Mouse (Mus musculus): ENCODE results near the gene Gmeb2.

Gene Gmeb2

GRCm38 (mm10) chr2:181290937-181291336 is 3.1 kb upstream of the Gmeb2 start:
- Histone ChIP-seq H3K27me3 (ENCODE audit: control insufficient read depth, insufficient read depth, low read length, poor library complexity, severe bottlenecking) (no peaks in the 10 kb centered on the region), H3K36me3 (ENCODE audit: control insufficient read depth, insufficient read depth, low read length, poor library complexity, severe bottlenecking) (no peaks in the 10 kb centered on the region)
- no peak for DNase-seq (ENCODE audit: low read depth, low spot score)

- Histone ChIP-seq H3K36me3 (ENCODE audit: control insufficient read depth, insufficient read depth, low read length, poor library complexity, severe bottlenecking) (no peaks in the 10 kb centered on the region), H3K27me3 (ENCODE audit: control insufficient read depth, insufficient read depth, low read length, poor library complexity, severe bottlenecking) (no peaks in the 10 kb centered on the region)
- no peak for DNase-seq (ENCODE audit: low read depth, low spot score)
These were observed 856 bp upstream of the Gmeb2 start for GRCm38 (mm10) chr2:181288691-181289090.

- DNase-seq (ENCODE audit: low read depth, low spot score), result peak; percentile 80
- no peaks in the 10 kb centered on the region for H3K27me3 ChIP-seq (ENCODE audit: control insufficient read depth, insufficient read depth, low read length, poor library complexity, severe bottlenecking)
- no peaks in the 10 kb centered on the region for H3K36me3 ChIP-seq (ENCODE audit: control insufficient read depth, insufficient read depth, low read length, poor library complexity, severe bottlenecking)
These were observed 387 bp downstream of the Gmeb2 start for GRCm38 (mm10) chr2:181287338-181287957.

- H3K27me3 ChIP-seq (ENCODE audit: control insufficient read depth, insufficient read depth, low read length, poor library complexity, severe bottlenecking), result no peaks in the 10 kb centered on the region
- no peak for DNase-seq (ENCODE audit: low read depth, low spot score)
- H3K36me3 ChIP-seq (ENCODE audit: control insufficient read depth, insufficient read depth, low read length, poor library complexity, severe bottlenecking), result no peaks in the 10 kb centered on the region
These were observed 1.1 kb downstream of the Gmeb2 start for GRCm38 (mm10) chr2:181286629-181287337.

- no peak for DNase-seq (ENCODE audit: low read depth, low spot score)
- no peaks in the 10 kb centered on the region for H3K27me3 ChIP-seq (ENCODE audit: control insufficient read depth, insufficient read depth, low read length, poor library complexity, severe bottlenecking)
- H3K36me3 ChIP-seq (ENCODE audit: control insufficient read depth, insufficient read depth, low read length, poor library complexity, severe bottlenecking), result peaks cover 5% of the 10 kb centered on the region; the same call in 1 of the 2 replicates
These were observed 7.9 kb downstream of the Gmeb2 start for GRCm38 (mm10) chr2:181279968-181280367.

- no peak for DNase-seq (ENCODE audit: low read depth, low spot score)
- no peaks in the 10 kb centered on the region for H3K27me3 ChIP-seq (ENCODE audit: control insufficient read depth, insufficient read depth, low read length, poor library complexity, severe bottlenecking)
- H3K36me3 ChIP-seq (ENCODE audit: control insufficient read depth, insufficient read depth, low read length, poor library complexity, severe bottlenecking), result peaks cover 11% of the 10 kb centered on the region; the same call in 1 of the 2 replicates
These were observed 10.0 kb downstream of the Gmeb2 start for GRCm38 (mm10) chr2:181277866-181278265.

GRCm38 (mm10) chr2:181276766-181277165 is 11.1 kb downstream of the Gmeb2 start:
- Histone ChIP-seq H3K27me3 (ENCODE audit: control insufficient read depth, insufficient read depth, low read length, poor library complexity, severe bottlenecking) (no peaks in the 10 kb centered on the region), H3K36me3 (ENCODE audit: control insufficient read depth, insufficient read depth, low read length, poor library complexity, severe bottlenecking) (peaks cover 13% of the 10 kb centered on the region)

GRCm38 (mm10) chr2:181274639-181275038 is 13.2 kb downstream of the Gmeb2 start:
- Histone ChIP-seq H3K36me3 (ENCODE audit: control insufficient read depth, insufficient read depth, low read length, poor library complexity, severe bottlenecking) (peaks cover 11% of the 10 kb centered on the region), H3K27me3 (ENCODE audit: control insufficient read depth, insufficient read depth, low read length, poor library complexity, severe bottlenecking) (no peaks in the 10 kb centered on the region)
- DNase-seq (ENCODE audit: low read depth, low spot score), result no peak

More at GRCm38 (mm10) chr2:181276766-181277165, 11.1 kb downstream of the Gmeb2 start:
- DNase-seq (ENCODE audit: low read depth, low spot score), result no peak

GRCm38 (mm10) chr2:181273829-181274228 is 14.0 kb downstream of the Gmeb2 start:
- H3K36me3 ChIP-seq (ENCODE audit: control insufficient read depth, insufficient read depth, low read length, poor library complexity, severe bottlenecking), result peaks cover 11% of the 10 kb centered on the region
- H3K27me3 ChIP-seq (ENCODE audit: control insufficient read depth, insufficient read depth, low read length, poor library complexity, severe bottlenecking), result no peaks in the 10 kb centered on the region
- DNase-seq (ENCODE audit: low read depth, low spot score), result no peak

GRCm38 (mm10) chr2:181272092-181272491 is 15.7 kb downstream of the Gmeb2 start:
- peaks cover 14% of the 10 kb centered on the region for H3K36me3 ChIP-seq (ENCODE audit: control insufficient read depth, insufficient read depth, low read length, poor library complexity, severe bottlenecking)
- H3K27me3 ChIP-seq (ENCODE audit: control insufficient read depth, insufficient read depth, low read length, poor library complexity, severe bottlenecking), result no peaks in the 10 kb centered on the region
- DNase-seq (ENCODE audit: low read depth, low spot score), result no peak

- Histone ChIP-seq H3K27me3 (ENCODE audit: control insufficient read depth, insufficient read depth, low read length, poor library complexity, severe bottlenecking) (no peaks in the 10 kb centered on the region), H3K36me3 (ENCODE audit: control insufficient read depth, insufficient read depth, low read length, poor library complexity, severe bottlenecking) (peaks cover 18% of the 10 kb centered on the region; the same call in 1 of the 2 replicates)
- no peak for DNase-seq (ENCODE audit: low read depth, low spot score)
These were observed 21.0 kb downstream of the Gmeb2 start for GRCm38 (mm10) chr2:181266839-181267238.

- DNase-seq (ENCODE audit: low read depth, low spot score), result no peak
- Histone ChIP-seq H3K27me3 (ENCODE audit: control insufficient read depth, insufficient read depth, low read length, poor library complexity, severe bottlenecking) (no peaks in the 10 kb centered on the region), H3K36me3 (ENCODE audit: control insufficient read depth, insufficient read depth, low read length, poor library complexity, severe bottlenecking) (peaks cover 5% of the 10 kb centered on the region)
These were observed 34.6 kb downstream of the Gmeb2 start for GRCm38 (mm10) chr2:181253248-181253647.

- H3K36me3 ChIP-seq (ENCODE audit: control insufficient read depth, insufficient read depth, low read length, poor library complexity, severe bottlenecking), result peaks cover 5% of the 10 kb centered on the region
- H3K27me3 ChIP-seq (ENCODE audit: control insufficient read depth, insufficient read depth, low read length, poor library complexity, severe bottlenecking), result no peaks in the 10 kb centered on the region
- no peak for DNase-seq (ENCODE audit: low read depth, low spot score)
These were observed 36.0 kb downstream of the Gmeb2 start for GRCm38 (mm10) chr2:181251841-181252240.

- Histone ChIP-seq H3K27me3 (ENCODE audit: control insufficient read depth, insufficient read depth, low read length, poor library complexity, severe bottlenecking) (no peaks in the 10 kb centered on the region), H3K36me3 (ENCODE audit: control insufficient read depth, insufficient read depth, low read length, poor library complexity, severe bottlenecking) (no peaks in the 10 kb centered on the region; the same call in none of the 2 replicates)
- DNase-seq (ENCODE audit: low read depth, low spot score), result no peak
These were observed 38.6 kb downstream of the Gmeb2 start for GRCm38 (mm10) chr2:181249217-181249616.

GRCm38 (mm10) chr2:181245031-181245430 is 42.8 kb downstream of the Gmeb2 start:
- no peaks in the 10 kb centered on the region; the same call in none of the 2 replicates for H3K36me3 ChIP-seq (ENCODE audit: control insufficient read depth, insufficient read depth, low read length, poor library complexity, severe bottlenecking)
- H3K27me3 ChIP-seq (ENCODE audit: control insufficient read depth, insufficient read depth, low read length, poor library complexity, severe bottlenecking), result no peaks in the 10 kb centered on the region
- DNase-seq (ENCODE audit: low read depth, low spot score), result no peak

Measured in splenic B cell, adult 2 months (primary cell).